Mouse (Mus musculus) midbrain, embryonic 12.5 days (tissue): ENCODE measurements around the gene Cish. TPM values are rescaled to one million over a fixed set of nuclear protein-coding genes. Genes with fewer than 3 reads are reported as not detected.

Experiments
- ATAC-seq: fragments of 200-750 bp; cut with Nextera tagmentation; 2 replicates; pipeline ENCODE4 v1.8.0; 2017; ENCODE audit warnings: low read depth, moderate TSS enrichment, moderate library complexity; ENCODE audit not compliant: low FRiP score
- H3K27ac ChIP-seq: fragments of 300-500 bp; sonication (generic); replicated peaks from 2 replicates; pipeline ENCODE4 v1.5.1; 2016; ENCODE audit warnings: mild to moderate bottlenecking
- H3K27me3 ChIP-seq: fragments of 300-500 bp; sonication (generic); 2 replicates; pipeline ENCODE4 v1.6.1; 2016; ENCODE audit warnings: mild to moderate bottlenecking
- H3K36me3 ChIP-seq: fragments of 300-500 bp; sonication (generic); 2 replicates; pipeline ENCODE4 v1.6.1; 2016
- H3K4me1 ChIP-seq: fragments of 300-500 bp; sonication (generic); 2 replicates; pipeline ENCODE4 v1.6.1; 2016
- H3K4me2 ChIP-seq: fragments of 300-500 bp; sonication (generic); replicated peaks from 2 replicates; pipeline ENCODE4 v1.6.1; 2016; ENCODE audit warnings: mild to moderate bottlenecking, moderate library complexity
- H3K4me3 ChIP-seq: fragments of 300-500 bp; sonication (generic); 2 replicates; pipeline ENCODE4 v1.5.1; 2016; ENCODE audit warnings: mild to moderate bottlenecking
- H3K9ac ChIP-seq: fragments of 300-500 bp; sonication (generic); replicated peaks from 2 replicates; pipeline ENCODE4 v1.6.1; 2016; ENCODE audit warnings: mild to moderate bottlenecking, moderate library complexity
- H3K9me3 ChIP-seq: fragments of 300-500 bp; sonication (generic); 2 replicates; pipeline ENCODE4 v1.6.1; 2016; ENCODE audit warnings: mild to moderate bottlenecking
- WGBS: fragments of 180-500 bp; shearing (Covaris S2); methylation state at CpG from one replicate; pipeline ENCODE4 v1.1.7; 2016; 5-methylcytosine and 5-hydroxymethylcytosine counted together
- polyA plus RNA-seq: library from polyadenylated mRNA; unstranded; fragments of >200 nt; fragmentation: Nextera tagmentation; extraction: Ambion mirVana; gene quantifications from 2 replicates; pipeline ENCODE4 v1.2.1, GENCODE M21; 2016

Cish gene
- polyA plus RNA-seq, 1 experiment from 2014 or later: 6.8 TPM

GRCm38 (mm10) chr9:107347586-107348183, 51.9 kb downstream of the Cish start:
- Histone ChIP-seq H3K36me3 (no peaks in the 10 kb centered on the region), H3K4me1 (no peaks in the 10 kb centered on the region), H3K9ac (no peak overlapping the region), H3K27me3 (peaks cover 3% of the 10 kb centered on the region), H3K4me2 (no peak overlapping the region), H3K27ac (no peak overlapping the region), H3K9me3 (no peaks in the 10 kb centered on the region), H3K4me3 (no peak overlapping the region)
- no peak for ATAC-seq
- 76% methylated on average over 9 of the region's 9 CpGs for WGBS

GRCm38 (mm10) chr9:107349321-107349720, 53.5 kb downstream of the Cish start:
- 65% methylated on average over 7 of the region's 7 CpGs for WGBS
- Histone ChIP-seq H3K4me3 (no peak overlapping the region), H3K27ac (no peak overlapping the region)

More at GRCm38 (mm10) chr9:107349321-107349720, 53.5 kb downstream of the Cish start:
- Histone ChIP-seq H3K4me2 (no peak overlapping the region), H3K4me1 (no peaks in the 10 kb centered on the region), H3K27me3 (no peaks in the 10 kb centered on the region; the same call in 1 of the 2 replicates), H3K9ac (no peak overlapping the region), H3K36me3 (no peaks in the 10 kb centered on the region), H3K9me3 (no peaks in the 10 kb centered on the region)
- ATAC-seq: no peak

Other genes with a start within 250 kb of the Cish start
- 14.5 and 15.3 TPM in 2 replicates for gene Dock3, start 64.1 kb upstream of the Cish start, polyA plus RNA-seq
- 2.6 and 3.4 TPM in 2 replicates for gene Mapkapk3, start 6.1 kb upstream of the Cish start, polyA plus RNA-seq
- gene Hemk1, start 42.3 kb downstream of the Cish start, polyA plus RNA-seq: 13.3 and 14.9 TPM in 2 replicates
- 3.1 and 4.2 TPM in 2 replicates for gene 6430571L13Rik, start 44.6 kb downstream of the Cish start, polyA plus RNA-seq
- gene Cacna2d2, start 103.6 kb downstream of the Cish start, polyA plus RNA-seq: 3.7 and 4.1 TPM in 2 replicates
- gene Tmem115, start 237.9 kb downstream of the Cish start, polyA plus RNA-seq: 43.6 TPM in 2 replicates
- gene Cyb561d2, start 246.2 kb downstream of the Cish start, polyA plus RNA-seq: 19.3 and 19.4 TPM in 2 replicates
- 48.1 and 48.4 TPM in 2 replicates for gene Nprl2, start 246.2 kb downstream of the Cish start, polyA plus RNA-seq